Mouse (Mus musculus) C2C12 (cell line): ENCODE data around the gene Clec10a. TPM values are rescaled to one million over a fixed set of nuclear protein-coding genes. Genes with fewer than 3 reads are reported as not detected.

ENCODE experiments used
- H3K27me3 ChIP-seq: one replicate; pipeline ENCODE4 v1.6.1; 2011; ENCODE audit not compliant: control insufficient read depth, insufficient read depth, insufficient read length
- H3K36me3 ChIP-seq: one replicate; pipeline ENCODE4 v1.6.1; 2011; ENCODE audit not compliant: control insufficient read depth, insufficient read depth
- H3K4me3 ChIP-seq: one replicate; pipeline ENCODE4 v1.5.1; 2011; ENCODE audit warnings: mild to moderate bottlenecking, control low read depth; ENCODE audit not compliant: poor library complexity, insufficient read depth, severe bottlenecking
- H3K79me2 ChIP-seq: one replicate; pipeline ENCODE4 v1.6.1; 2011; ENCODE audit not compliant: control insufficient read depth, insufficient read depth
- H3K79me3 ChIP-seq: one replicate; pipeline ENCODE4 v1.6.1; 2011; ENCODE audit warnings: low read depth, control low read depth
- H3ac ChIP-seq: one replicate; pipeline ENCODE3; 2011; ENCODE audit warnings: low read depth; ENCODE audit not compliant: control insufficient read depth, insufficient read length
- CEBPB ChIP-seq: IDR thresholded peaks from one replicate; pipeline ENCODE4 v1.6.1; 2011; ENCODE audit warnings: low read depth, mild to moderate bottlenecking, control low read depth, moderate library complexity
- CTCF ChIP-seq: IDR thresholded peaks from one replicate; pipeline ENCODE4 v1.5.1; 2011; ENCODE audit not compliant: control insufficient read depth, insufficient read depth, insufficient read length
- FOSL1 ChIP-seq: IDR thresholded peaks from one replicate; pipeline ENCODE4 v1.8.0; 2011; ENCODE audit warnings: mild to moderate bottlenecking, low read length; ENCODE audit not compliant: poor library complexity, insufficient read depth, severe bottlenecking
- MAX ChIP-seq: IDR thresholded peaks from one replicate; pipeline ENCODE4 v1.6.1; 2011; ENCODE audit warnings: mild to moderate bottlenecking, control low read depth
- MYOD1 ChIP-seq: IDR thresholded peaks from one replicate; pipeline ENCODE4 v1.6.1; 2011; ENCODE audit warnings: low read depth; ENCODE audit not compliant: control insufficient read depth, insufficient read length
- MYOG ChIP-seq: IDR thresholded peaks from one replicate; pipeline ENCODE4 v1.6.1; 2011; ENCODE audit not compliant: control insufficient read depth, insufficient read length; ENCODE audit errors: extremely low read depth
- USF1 ChIP-seq: IDR thresholded peaks from one replicate; pipeline ENCODE4 v1.6.1; 2011; ENCODE audit warnings: low read depth, mild to moderate bottlenecking, control low read depth, moderate library complexity
- polyA plus RNA-seq: library from polyadenylated mRNA; unstranded; fragments of >200 nt; fragmentation: generic; extraction: Trizol; gene quantifications from one replicate; pipeline ENCODE4 v1.2.1, GENCODE M21; 2012; ENCODE audit warnings: missing spikeins

The Clec10a gene
- polyA plus RNA-seq, 1 experiment, result 0.20 TPM

DNA sequence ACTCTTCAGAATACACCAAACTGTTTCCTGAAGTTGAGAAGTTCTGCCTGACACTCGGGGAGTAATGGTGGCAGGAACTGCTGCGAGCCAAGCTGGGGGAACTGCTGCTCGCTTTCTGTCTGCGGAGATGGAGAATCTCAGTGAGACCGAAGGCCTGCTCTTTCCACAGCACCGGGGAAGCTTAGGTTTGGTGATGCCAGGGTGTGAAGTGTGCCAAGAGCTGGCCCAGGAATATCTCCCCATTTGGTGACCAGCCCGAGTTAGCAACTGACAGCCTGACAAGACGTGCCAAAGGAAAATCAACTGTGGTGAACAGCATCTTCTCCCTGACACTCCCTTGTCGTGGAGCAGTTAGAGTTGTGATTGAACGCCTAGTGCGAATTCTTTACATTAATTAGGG lies 22.3 kb downstream of the Clec10a start:
- H3K79me2 ChIP-seq, result no peaks in the 10 kb centered on the region
- no peaks in the 10 kb centered on the region for H3K79me3 ChIP-seq
- no peak overlapping the region for H3ac ChIP-seq
- no peak overlapping the region for H3K4me3 ChIP-seq
- H3K36me3 ChIP-seq, result no peaks in the 10 kb centered on the region
- TF ChIP-seq USF1, result no peak
- TF ChIP-seq FOSL1, result no peak
- no peak for TF ChIP-seq CEBPB
- no peak for TF ChIP-seq MYOD1
- no peak for TF ChIP-seq MAX
- no peak for TF ChIP-seq CTCF
- TF ChIP-seq MYOG, result no peak
- no peaks in the 10 kb centered on the region for H3K27me3 ChIP-seq

DNA sequence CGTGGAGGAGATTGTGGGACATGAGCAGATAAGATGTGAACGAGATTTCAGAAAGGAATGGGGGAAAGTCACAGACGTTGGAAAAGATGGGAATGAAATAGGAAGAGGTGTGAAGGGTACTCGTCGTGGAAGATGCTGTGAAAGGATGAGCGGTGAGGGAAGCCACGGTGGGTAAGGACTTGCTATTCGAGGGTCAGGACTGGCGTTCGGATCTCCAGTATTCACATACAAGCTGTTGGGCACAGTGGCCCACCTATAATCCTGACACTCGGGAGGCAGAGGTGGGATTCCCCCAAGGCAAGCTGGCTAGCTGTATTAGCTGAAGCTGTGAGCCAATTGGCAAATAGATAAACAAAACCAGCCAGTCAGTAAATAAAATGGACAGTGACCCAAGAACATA lies 22.8 kb downstream of the Clec10a start:
- Histone ChIP-seq H3K79me2 (no peaks in the 10 kb centered on the region), H3ac (no peak overlapping the region), H3K79me3 (no peaks in the 10 kb centered on the region), H3K36me3 (no peaks in the 10 kb centered on the region), H3K4me3 (no peak overlapping the region), H3K27me3 (no peaks in the 10 kb centered on the region)
- TF ChIP-seq CEBPB (no peak), USF1 (no peak), FOSL1 (no peak), MAX (no peak), MYOD1 (no peak), CTCF (no peak), MYOG (no peak)

DNA sequence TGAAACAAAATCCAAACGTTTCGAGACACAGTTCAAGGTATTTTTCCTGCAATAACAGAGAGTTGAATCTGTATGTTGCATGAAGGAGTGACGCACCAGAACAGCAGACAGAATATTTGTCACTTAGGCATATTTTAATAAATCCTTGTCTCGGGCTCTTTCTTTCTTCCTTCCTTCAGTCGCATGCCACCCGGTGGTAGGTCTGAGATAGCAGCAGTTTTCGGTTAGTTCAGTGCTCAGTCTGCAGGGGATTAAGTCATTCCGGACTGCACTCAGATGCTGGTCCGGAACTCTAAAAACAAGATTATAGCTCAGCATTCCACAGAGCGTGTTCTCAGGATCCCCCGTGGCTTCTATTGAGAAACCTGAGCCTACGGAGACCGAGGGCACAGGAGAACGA lies 23.4 kb downstream of the Clec10a start:
- TF ChIP-seq CTCF (no peak), FOSL1 (no peak), CEBPB (no peak), MYOG (no peak), USF1 (no peak), MYOD1 (no peak), MAX (no peak)
- H3ac ChIP-seq, result no peak overlapping the region
- no peaks in the 10 kb centered on the region for H3K79me3 ChIP-seq
- H3K36me3 ChIP-seq, result no peaks in the 10 kb centered on the region
- no peak overlapping the region for H3K4me3 ChIP-seq
- H3K27me3 ChIP-seq, result no peaks in the 10 kb centered on the region
- H3K79me2 ChIP-seq, result no peaks in the 10 kb centered on the region

DNA sequence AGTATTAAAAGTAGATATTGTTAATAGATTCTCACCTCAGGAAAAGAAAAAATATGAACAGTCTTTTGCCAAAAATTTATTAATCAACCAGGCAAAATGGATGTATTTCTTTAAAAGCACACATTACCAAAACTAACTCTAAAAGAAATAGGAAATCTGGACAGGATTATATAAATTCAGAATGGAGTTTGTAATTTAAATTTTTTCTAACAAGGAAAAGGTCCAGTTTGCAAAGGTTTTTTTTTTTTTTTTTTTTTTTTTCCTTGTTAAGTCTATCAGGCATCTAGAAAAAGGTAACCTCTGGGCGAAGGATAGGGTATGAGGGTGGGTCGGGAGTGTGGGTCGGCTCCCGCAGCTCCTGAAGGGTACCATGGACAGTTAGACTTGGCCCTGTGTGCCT lies 24.5 kb downstream of the Clec10a start:
- Histone ChIP-seq H3K79me3 (no peaks in the 10 kb centered on the region), H3ac (no peak overlapping the region), H3K79me2 (no peaks in the 10 kb centered on the region), H3K27me3 (no peaks in the 10 kb centered on the region), H3K36me3 (no peaks in the 10 kb centered on the region), H3K4me3 (no peak overlapping the region)
- no peak for TF ChIP-seq MYOD1
- no peak for TF ChIP-seq MYOG
- TF ChIP-seq CTCF, result no peak
- TF ChIP-seq MAX, result no peak
- TF ChIP-seq USF1, result no peak
- TF ChIP-seq FOSL1, result no peak
- TF ChIP-seq CEBPB, result no peak

DNA sequence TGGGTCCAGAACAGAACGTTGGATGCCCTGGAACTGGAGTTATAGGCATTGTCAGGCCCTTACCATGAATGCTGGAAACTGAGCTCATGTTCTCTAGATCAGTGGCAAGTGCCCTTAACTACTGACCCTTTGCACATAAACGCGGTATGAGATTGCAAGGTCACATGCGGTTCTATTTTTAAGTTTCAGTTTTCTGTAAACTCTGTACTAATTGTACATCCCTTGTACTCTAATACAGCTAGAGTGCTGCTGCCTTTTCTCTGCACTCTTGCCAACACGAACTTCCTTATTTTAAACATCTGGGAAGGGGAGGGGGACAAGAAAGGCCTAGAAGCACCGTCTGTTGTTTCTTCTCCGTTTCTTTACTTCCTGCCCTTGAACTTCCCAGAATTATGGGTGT lies 29.1 kb downstream of the Clec10a start:
- H3K27me3 ChIP-seq, result no peaks in the 10 kb centered on the region
- no peak for TF ChIP-seq CEBPB
- no peak for TF ChIP-seq FOSL1
- no peak for TF ChIP-seq CTCF
- no peaks in the 10 kb centered on the region for H3K79me3 ChIP-seq
- no peak overlapping the region for H3K4me3 ChIP-seq
- H3K79me2 ChIP-seq, result no peaks in the 10 kb centered on the region
- H3K36me3 ChIP-seq, result no peaks in the 10 kb centered on the region
- H3ac ChIP-seq, result no peak overlapping the region

DNA sequence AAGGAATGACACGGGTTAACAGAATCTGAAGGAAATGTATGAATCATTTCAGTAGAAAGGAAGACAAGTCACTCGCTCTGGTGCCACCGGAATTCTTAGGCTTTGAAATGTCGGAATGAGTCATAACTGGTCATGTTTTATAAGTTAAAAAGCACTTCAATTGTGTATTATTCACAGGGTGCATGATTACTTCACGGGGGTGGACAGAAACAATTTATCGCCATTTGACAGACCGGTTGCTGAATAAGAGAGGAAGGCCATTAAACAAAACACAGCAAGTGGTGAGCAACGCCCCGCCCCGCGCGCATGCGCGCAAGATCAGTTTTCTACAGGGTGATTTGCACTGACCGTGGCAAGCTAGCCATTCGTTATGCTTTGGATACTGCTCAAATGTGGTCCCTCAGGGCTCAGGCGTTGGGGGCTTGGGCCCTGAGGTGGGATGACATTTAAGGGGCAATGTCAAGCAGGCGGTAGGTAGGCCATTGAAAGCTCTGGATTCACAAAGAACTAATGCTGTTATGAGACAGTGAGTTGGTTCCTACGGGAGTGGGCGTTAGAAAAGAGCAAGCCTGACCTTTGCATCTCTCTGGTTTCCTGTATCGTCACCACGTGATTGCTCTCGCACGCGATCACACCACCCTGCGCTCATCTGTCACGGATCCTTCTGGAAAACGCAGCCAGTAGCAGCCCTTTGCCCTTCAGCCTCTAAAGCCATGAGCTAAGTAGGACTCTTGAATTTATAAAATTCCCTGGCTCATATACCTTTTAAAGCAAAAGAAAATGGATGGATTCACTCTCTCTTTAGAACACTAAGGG lies 33.5 kb downstream of the Clec10a start:
- TF ChIP-seq CTCF (no peak), USF1 (peak; percentile 97), MYOD1 (peak; percentile 59), MAX (peak; percentile 67), CEBPB (peak; percentile 80), FOSL1 (peak; percentile 97), MYOG (no peak)
- Histone ChIP-seq H3ac (peak overlapping the region; percentile 47), H3K4me3 (no peak overlapping the region), H3K79me2 (no peaks in the 10 kb centered on the region), H3K79me3 (no peaks in the 10 kb centered on the region), H3K27me3 (no peaks in the 10 kb centered on the region), H3K36me3 (no peaks in the 10 kb centered on the region)
